Mouse (Mus musculus): ENCODE results near the gene C2cd4d. TPM values are rescaled to one million over a fixed set of nuclear protein-coding genes. Genes with fewer than 3 reads are reported as not detected.

Gene C2cd4d
- polyA plus RNA-seq, 2 experiments = 0.04 to 0.23 TPM

GRCm38 (mm10) chr3:94388047-94388446, 25.8 kb downstream of the C2cd4d start:
- no peak for DNase-seq (ENCODE audit: low read depth in 3 of 3, low spot score in 3 of 3)
- ATAC-seq (ENCODE audit: insufficient read depth) = no peak
- H3K9ac ChIP-seq (replicated peaks) = no peak overlapping the region
- H3K4me1 ChIP-seq (replicated peaks; ENCODE audit: control insufficient read depth in 2 of 2, insufficient read depth in 2 of 2, low read length in 1 of 2) = no peaks in the 10 kb centered on the region
- no peak overlapping the region for H3K27ac ChIP-seq
- 27% methylated on average over 5 of the region's 5 CpGs for WGBS (ENCODE audit: insufficient replicate concordance)
- no peaks in the 10 kb centered on the region for H3K27me3 ChIP-seq (ENCODE audit: control insufficient read depth, insufficient read depth, low read length)
- TF ChIP-seq CTCF (IDR thresholded peaks at IDR 0.05; ENCODE audit: low read depth) (no peak), EP300 (IDR thresholded peaks at IDR 0.05; ENCODE audit: low read depth) (no peak)
- no peak overlapping the region for H3K4me2 ChIP-seq (ENCODE audit: low read depth)
- no peaks in the 10 kb centered on the region for H3K36me3 ChIP-seq (replicated peaks; ENCODE audit: control insufficient read depth, insufficient read depth, low read depth)
- H3K4me3 ChIP-seq (ENCODE audit: insufficient read depth in 1 of 2, low read depth in 2 of 2, low read length in 2 of 2) = no peak overlapping the region
- no peaks in the 10 kb centered on the region for H3K9me3 ChIP-seq (ENCODE audit: control insufficient read depth, low read length)

- no peak overlapping the region for H3K9ac ChIP-seq (replicated peaks)
- ATAC-seq (ENCODE audit: insufficient read depth) = no peak
- no peaks in the 10 kb centered on the region for H3K27me3 ChIP-seq (ENCODE audit: control insufficient read depth, insufficient read depth, low read length)
- H3K36me3 ChIP-seq (replicated peaks; ENCODE audit: control insufficient read depth, insufficient read depth, low read depth) = no peaks in the 10 kb centered on the region
- WGBS (ENCODE audit: insufficient replicate concordance) = 88% methylated on average over 16 of the region's 16 CpGs
- no peak overlapping the region for H3K27ac ChIP-seq
- TF ChIP-seq CTCF (IDR thresholded peaks at IDR 0.05; ENCODE audit: low read depth) (no peak), EP300 (IDR thresholded peaks at IDR 0.05; ENCODE audit: low read depth) (no peak)
- H3K4me1 ChIP-seq (replicated peaks; ENCODE audit: control insufficient read depth in 2 of 2, insufficient read depth in 2 of 2, low read length in 1 of 2) = no peaks in the 10 kb centered on the region
- H3K4me2 ChIP-seq (ENCODE audit: low read depth) = no peak overlapping the region
- DNase-seq (ENCODE audit: low read depth in 3 of 3, low spot score in 3 of 3) = no peak
- H3K4me3 ChIP-seq (ENCODE audit: insufficient read depth in 1 of 2, low read depth in 2 of 2, low read length in 2 of 2) = no peak overlapping the region
- H3K9me3 ChIP-seq (ENCODE audit: control insufficient read depth, low read length) = no peaks in the 10 kb centered on the region
Measured at GRCm38 (mm10) chr3:94389420-94389819, 27.2 kb downstream of the C2cd4d start.

GRCm38 (mm10) chr3:94391001-94391400, 28.8 kb downstream of the C2cd4d start:
- H3K27me3 ChIP-seq (ENCODE audit: control insufficient read depth, insufficient read depth, low read length) = no peaks in the 10 kb centered on the region
- H3K4me2 ChIP-seq (ENCODE audit: low read depth) = no peak overlapping the region
- no peak overlapping the region for H3K9ac ChIP-seq (replicated peaks)
- H3K9me3 ChIP-seq (ENCODE audit: control insufficient read depth, low read length) = no peaks in the 10 kb centered on the region
- no peak for DNase-seq (ENCODE audit: low read depth in 3 of 3, low spot score in 3 of 3)
- H3K4me3 ChIP-seq (ENCODE audit: insufficient read depth in 1 of 2, low read depth in 2 of 2, low read length in 2 of 2) = no peak overlapping the region
- ATAC-seq (ENCODE audit: insufficient read depth) = no peak
- H3K4me1 ChIP-seq (replicated peaks; ENCODE audit: control insufficient read depth in 2 of 2, insufficient read depth in 2 of 2, low read length in 1 of 2) = no peaks in the 10 kb centered on the region
- WGBS (ENCODE audit: insufficient replicate concordance) = 63% methylated on average over 5 of the region's 5 CpGs
- no peak overlapping the region for H3K27ac ChIP-seq
- no peak for TF ChIP-seq EP300 (IDR thresholded peaks at IDR 0.05; ENCODE audit: low read depth)
- TF ChIP-seq CTCF (IDR thresholded peaks at IDR 0.05; ENCODE audit: low read depth) = no peak
- no peaks in the 10 kb centered on the region for H3K36me3 ChIP-seq (replicated peaks; ENCODE audit: control insufficient read depth, insufficient read depth, low read depth)

- 54% methylated on average over 2 of the region's 2 CpGs for WGBS (ENCODE audit: insufficient replicate concordance)
- TF ChIP-seq CTCF (IDR thresholded peaks at IDR 0.05; ENCODE audit: low read depth) (no peak), EP300 (IDR thresholded peaks at IDR 0.05; ENCODE audit: low read depth) (no peak)
- no peak for ATAC-seq (ENCODE audit: insufficient read depth)
- Histone ChIP-seq H3K36me3 (replicated peaks; ENCODE audit: control insufficient read depth, insufficient read depth, low read depth) (no peaks in the 10 kb centered on the region), H3K4me2 (ENCODE audit: low read depth) (no peak overlapping the region), H3K9me3 (ENCODE audit: control insufficient read depth, low read length) (no peaks in the 10 kb centered on the region), H3K9ac (replicated peaks) (no peak overlapping the region), H3K4me3 (ENCODE audit: insufficient read depth in 1 of 2, low read depth in 2 of 2, low read length in 2 of 2) (no peak overlapping the region), H3K27ac (no peak overlapping the region), H3K4me1 (replicated peaks; ENCODE audit: control insufficient read depth in 2 of 2, insufficient read depth in 2 of 2, low read length in 1 of 2) (no peaks in the 10 kb centered on the region), H3K27me3 (ENCODE audit: control insufficient read depth, insufficient read depth, low read length) (no peaks in the 10 kb centered on the region)
- DNase-seq (ENCODE audit: low read depth in 3 of 3, low spot score in 3 of 3) = no peak
Measured at GRCm38 (mm10) chr3:94392128-94392527, 29.9 kb downstream of the C2cd4d start.

GRCm38 (mm10) chr3:94393049-94393448, 30.8 kb downstream of the C2cd4d start:
- peaks cover 3% of the 10 kb centered on the region for H3K27me3 ChIP-seq (ENCODE audit: control insufficient read depth, insufficient read depth, low read length)
- ATAC-seq (ENCODE audit: insufficient read depth) = no peak
- WGBS (ENCODE audit: insufficient replicate concordance) = 56% methylated on average over 4 of the region's 4 CpGs

More at GRCm38 (mm10) chr3:94393049-94393448, 30.8 kb downstream of the C2cd4d start:
- H3K36me3 ChIP-seq (replicated peaks; ENCODE audit: control insufficient read depth, insufficient read depth, low read depth) = no peaks in the 10 kb centered on the region
- no peaks in the 10 kb centered on the region for H3K4me1 ChIP-seq (replicated peaks; ENCODE audit: control insufficient read depth in 2 of 2, insufficient read depth in 2 of 2, low read length in 1 of 2)
- H3K27ac ChIP-seq = no peak overlapping the region
- H3K4me2 ChIP-seq (ENCODE audit: low read depth) = no peak overlapping the region
- no peak for DNase-seq (ENCODE audit: low read depth in 3 of 3, low spot score in 3 of 3)
- H3K9ac ChIP-seq (replicated peaks) = no peak overlapping the region
- no peak for TF ChIP-seq EP300 (IDR thresholded peaks at IDR 0.05; ENCODE audit: low read depth)
- no peak for TF ChIP-seq CTCF (IDR thresholded peaks at IDR 0.05; ENCODE audit: low read depth)
- no peak overlapping the region for H3K4me3 ChIP-seq (ENCODE audit: insufficient read depth in 1 of 2, low read depth in 2 of 2, low read length in 2 of 2)
- no peaks in the 10 kb centered on the region for H3K9me3 ChIP-seq (ENCODE audit: control insufficient read depth, low read length)
